Mouse (Mus musculus): ENCODE measurements around the gene Lrmda. TPM values are rescaled to one million over a fixed set of nuclear protein-coding genes. Genes with fewer than 3 reads are reported as not detected.

Lrmda gene
- polyA plus RNA-seq, 1 experiment from 2014 or later = 1.2 TPM

GRCm38 (mm10) chr14:22847011-22847786 lies 827.7 kb downstream of the Lrmda start:
- H3K9me3 ChIP-seq = no peaks in the 10 kb centered on the region
- WGBS = 69% methylated on average over 5 of the region's 5 CpGs
- no peak overlapping the region for H3K4me2 ChIP-seq
- no peak overlapping the region for H3K9ac ChIP-seq
- no peak overlapping the region for H3K4me3 ChIP-seq
- no peaks in the 10 kb centered on the region for H3K27me3 ChIP-seq
- no peak overlapping the region for H3K27ac ChIP-seq
- no peaks in the 10 kb centered on the region for H3K36me3 ChIP-seq
- H3K4me1 ChIP-seq = no peaks in the 10 kb centered on the region
- no peak for ATAC-seq (ENCODE audit: insufficient number of reproducible peaks, insufficient read depth, low FRiP score, low TSS enrichment, low read depth)

DNA sequence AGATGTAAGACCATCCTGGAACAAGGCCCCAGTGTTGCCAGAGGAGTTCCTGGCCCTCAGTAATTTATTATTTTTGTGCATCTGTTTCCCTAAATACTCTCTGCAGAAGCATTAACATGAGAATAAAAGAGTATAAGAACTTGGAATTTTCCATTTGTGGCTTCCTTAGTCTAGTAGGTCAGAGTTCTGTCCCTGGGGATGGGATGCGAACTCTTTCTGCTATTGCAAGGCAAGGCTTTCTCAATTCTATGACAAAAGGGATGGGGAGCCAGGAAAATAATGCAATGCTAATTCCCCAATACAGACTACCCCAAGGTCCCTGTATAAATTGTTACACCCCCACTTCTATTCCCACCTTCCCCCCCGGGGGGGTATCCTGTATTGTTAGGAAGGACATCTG lies 829.6 kb downstream of the Lrmda start:
- no peaks in the 10 kb centered on the region for H3K9me3 ChIP-seq

DNA sequence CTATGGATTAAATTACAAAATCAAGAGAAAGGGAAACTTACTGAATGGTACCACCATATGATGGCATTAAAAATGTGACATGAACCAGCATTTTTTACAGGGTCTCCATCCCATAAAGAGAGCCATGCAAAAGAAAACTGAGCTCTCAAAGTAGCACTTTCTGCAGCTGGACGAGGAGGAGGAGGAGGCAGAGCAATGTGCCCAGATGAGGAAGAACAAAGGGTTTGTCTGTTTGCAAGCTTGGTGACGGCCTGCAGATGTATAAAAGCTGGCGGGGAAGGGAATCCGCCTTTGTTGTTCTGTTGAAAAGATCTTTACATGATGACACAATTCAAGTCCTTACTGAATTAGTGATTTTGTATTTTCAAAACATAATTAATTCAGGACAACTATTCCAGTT lies 841.1 kb downstream of the Lrmda start:
- no peaks in the 10 kb centered on the region for H3K27me3 ChIP-seq
- no peaks in the 10 kb centered on the region for H3K36me3 ChIP-seq
- H3K9me3 ChIP-seq = no peaks in the 10 kb centered on the region
- no peak overlapping the region for H3K4me2 ChIP-seq
- H3K4me1 ChIP-seq = peaks cover 14% of the 10 kb centered on the region; the same call in 1 of the 2 replicates
- no peak overlapping the region for H3K27ac ChIP-seq
- WGBS = 37% methylated on average over 4 of the region's 4 CpGs
- no peak for ATAC-seq (ENCODE audit: insufficient number of reproducible peaks, insufficient read depth, low FRiP score, low TSS enrichment, low read depth)
- H3K4me3 ChIP-seq = no peak overlapping the region
- H3K9ac ChIP-seq = no peak overlapping the region

More for the DNA sequence above, 829.6 kb downstream of the Lrmda start:
- Histone ChIP-seq H3K27me3 (no peaks in the 10 kb centered on the region), H3K36me3 (no peaks in the 10 kb centered on the region), H3K27ac (no peak overlapping the region), H3K4me1 (no peaks in the 10 kb centered on the region), H3K9ac (no peak overlapping the region), H3K4me2 (no peak overlapping the region), H3K4me3 (no peak overlapping the region)
- WGBS = 76% methylated on average over 2 of the region's 2 CpGs
- ATAC-seq (ENCODE audit: insufficient number of reproducible peaks, insufficient read depth, low FRiP score, low TSS enrichment, low read depth) = no peak

DNA sequence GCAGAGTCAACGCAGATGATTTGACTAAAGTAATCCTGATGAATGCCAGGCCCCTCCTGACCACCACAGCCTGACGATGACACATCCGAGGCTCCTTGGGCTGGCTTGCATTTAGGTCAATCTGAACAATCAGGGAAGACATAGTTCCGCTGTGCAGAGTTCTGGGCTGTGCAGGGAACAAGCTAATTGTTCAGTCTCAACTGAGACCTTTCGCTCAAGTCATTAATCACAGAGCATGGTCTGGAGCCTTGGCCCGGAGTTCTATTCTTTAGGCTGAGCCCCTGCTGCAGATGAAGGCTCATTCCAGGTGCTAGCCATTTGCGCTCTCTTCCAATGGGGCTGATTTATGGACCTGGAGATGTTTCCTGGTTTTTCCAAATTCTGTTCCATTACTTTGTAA lies 844.6 kb downstream of the Lrmda start:
- 55% methylated on average over 7 of the region's 7 CpGs for WGBS
- Histone ChIP-seq H3K27ac (peak overlapping the region; percentile 66), H3K4me3 (no peak overlapping the region), H3K9me3 (no peaks in the 10 kb centered on the region), H3K27me3 (no peaks in the 10 kb centered on the region), H3K36me3 (no peaks in the 10 kb centered on the region), H3K9ac (no peak overlapping the region), H3K4me2 (no peak overlapping the region), H3K4me1 (peaks cover 14% of the 10 kb centered on the region; the same call in 1 of the 2 replicates)
- no peak for ATAC-seq (ENCODE audit: insufficient number of reproducible peaks, insufficient read depth, low FRiP score, low TSS enrichment, low read depth)

- Histone ChIP-seq H3K36me3 (no peaks in the 10 kb centered on the region), H3K9me3 (no peaks in the 10 kb centered on the region), H3K4me3 (no peak overlapping the region), H3K4me1 (no peaks in the 10 kb centered on the region), H3K27ac (no peak overlapping the region), H3K9ac (no peak overlapping the region), H3K27me3 (no peaks in the 10 kb centered on the region), H3K4me2 (no peak overlapping the region)
- WGBS = 72% methylated on average over 3 of the region's 3 CpGs
- ATAC-seq (ENCODE audit: insufficient number of reproducible peaks, insufficient read depth, low FRiP score, low TSS enrichment, low read depth) = no peak
Observed at GRCm38 (mm10) chr14:22874584-22874983, 855.1 kb downstream of the Lrmda start.

DNA sequence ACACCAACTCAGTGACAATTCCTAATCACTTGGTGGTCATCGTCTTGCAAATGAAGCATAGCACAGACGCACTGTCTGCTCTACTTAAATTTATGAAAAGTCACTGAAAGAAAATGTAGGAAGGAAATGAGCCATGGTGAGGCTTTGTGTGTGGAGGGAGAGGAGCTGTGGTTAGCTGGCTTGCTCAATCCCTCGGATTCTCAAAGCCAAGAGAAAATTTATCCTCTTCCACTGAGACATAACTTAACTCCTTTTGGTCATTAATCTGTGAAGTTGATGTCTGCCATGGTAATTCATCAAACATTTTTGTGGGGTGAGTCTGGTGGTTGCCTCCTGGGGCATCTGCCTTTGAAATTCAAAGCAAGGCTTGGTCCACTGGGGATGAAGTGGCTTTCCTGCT lies 867.7 kb downstream of the Lrmda start:
- Histone ChIP-seq H3K36me3 (no peaks in the 10 kb centered on the region), H3K4me2 (no peak overlapping the region), H3K27ac (no peak overlapping the region), H3K27me3 (no peaks in the 10 kb centered on the region), H3K9me3 (no peaks in the 10 kb centered on the region), H3K4me3 (no peak overlapping the region), H3K9ac (no peak overlapping the region), H3K4me1 (no peaks in the 10 kb centered on the region)
- no peak for ATAC-seq (ENCODE audit: insufficient number of reproducible peaks, insufficient read depth, low FRiP score, low TSS enrichment, low read depth)
- WGBS = 62% methylated on average over 3 of the region's 3 CpGs

DNA sequence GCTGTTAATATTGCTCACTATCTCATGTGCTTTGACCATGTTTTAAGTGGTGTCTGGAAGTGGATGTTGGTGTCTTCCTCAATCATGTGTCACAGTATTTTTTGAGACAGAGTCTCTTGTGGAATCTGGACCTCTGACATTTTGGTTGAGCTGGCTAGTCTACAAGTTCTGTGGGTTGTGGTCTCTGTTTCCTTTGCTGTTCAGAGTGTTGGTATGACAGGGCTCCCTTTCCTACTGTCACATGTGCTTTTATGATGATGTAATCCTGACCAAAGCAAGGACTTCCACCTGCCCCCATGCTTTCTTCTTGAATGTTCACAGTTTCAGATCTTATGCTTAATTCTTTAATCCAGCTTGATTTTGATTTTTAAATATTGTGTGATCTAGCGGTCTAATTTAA lies 879.8 kb downstream of the Lrmda start:
- 94% methylated on average over 1 of the region's 1 CpGs for WGBS
- H3K36me3 ChIP-seq = no peaks in the 10 kb centered on the region
- H3K9me3 ChIP-seq = no peaks in the 10 kb centered on the region
- H3K27ac ChIP-seq = no peak overlapping the region
- no peak overlapping the region for H3K9ac ChIP-seq
- no peaks in the 10 kb centered on the region for H3K4me1 ChIP-seq
- H3K4me3 ChIP-seq = no peak overlapping the region
- no peak for ATAC-seq (ENCODE audit: insufficient number of reproducible peaks, insufficient read depth, low FRiP score, low TSS enrichment, low read depth)
- no peak overlapping the region for H3K4me2 ChIP-seq
- no peaks in the 10 kb centered on the region for H3K27me3 ChIP-seq

- 93% methylated on average over 1 of the region's 1 CpGs for WGBS
- ATAC-seq (ENCODE audit: insufficient number of reproducible peaks, insufficient read depth, low FRiP score, low TSS enrichment, low read depth) = no peak
- peaks cover 11% of the 10 kb centered on the region for H3K4me1 ChIP-seq
- no peak overlapping the region for H3K4me2 ChIP-seq
- H3K27ac ChIP-seq = no peak overlapping the region
- no peaks in the 10 kb centered on the region for H3K36me3 ChIP-seq
- H3K9ac ChIP-seq = no peak overlapping the region
- H3K4me3 ChIP-seq = no peak overlapping the region
- no peaks in the 10 kb centered on the region for H3K27me3 ChIP-seq
- H3K9me3 ChIP-seq = no peaks in the 10 kb centered on the region
Observed at GRCm38 (mm10) chr14:22902116-22902515, 882.6 kb downstream of the Lrmda start.

DNA sequence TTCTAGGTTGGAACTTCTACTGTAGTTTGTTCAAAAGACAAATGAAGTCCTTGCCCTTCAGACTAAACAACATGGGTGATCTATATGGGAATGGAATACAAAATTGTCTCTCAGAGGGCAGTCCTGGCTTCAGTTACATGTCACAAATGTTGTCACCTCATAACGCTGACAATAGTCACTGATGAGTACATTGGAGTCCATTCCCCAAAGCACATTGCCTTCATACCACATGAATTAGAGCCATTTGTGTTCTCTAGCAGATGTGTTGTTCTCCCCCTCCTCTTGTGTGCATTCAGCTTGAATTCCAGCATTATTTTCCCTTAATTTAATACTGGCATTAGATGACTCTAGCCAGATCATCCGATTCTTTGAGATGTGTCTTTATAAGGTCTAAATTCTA lies 883.4 kb downstream of the Lrmda start:
- Histone ChIP-seq H3K9ac (no peak overlapping the region), H3K4me2 (no peak overlapping the region), H3K9me3 (no peaks in the 10 kb centered on the region), H3K4me1 (peaks cover 16% of the 10 kb centered on the region), H3K27me3 (no peaks in the 10 kb centered on the region), H3K27ac (no peak overlapping the region), H3K36me3 (no peaks in the 10 kb centered on the region), H3K4me3 (no peak overlapping the region)
- no peak for ATAC-seq (ENCODE audit: insufficient number of reproducible peaks, insufficient read depth, low FRiP score, low TSS enrichment, low read depth)
- 68% methylated on average over 2 of the region's 2 CpGs for WGBS

DNA sequence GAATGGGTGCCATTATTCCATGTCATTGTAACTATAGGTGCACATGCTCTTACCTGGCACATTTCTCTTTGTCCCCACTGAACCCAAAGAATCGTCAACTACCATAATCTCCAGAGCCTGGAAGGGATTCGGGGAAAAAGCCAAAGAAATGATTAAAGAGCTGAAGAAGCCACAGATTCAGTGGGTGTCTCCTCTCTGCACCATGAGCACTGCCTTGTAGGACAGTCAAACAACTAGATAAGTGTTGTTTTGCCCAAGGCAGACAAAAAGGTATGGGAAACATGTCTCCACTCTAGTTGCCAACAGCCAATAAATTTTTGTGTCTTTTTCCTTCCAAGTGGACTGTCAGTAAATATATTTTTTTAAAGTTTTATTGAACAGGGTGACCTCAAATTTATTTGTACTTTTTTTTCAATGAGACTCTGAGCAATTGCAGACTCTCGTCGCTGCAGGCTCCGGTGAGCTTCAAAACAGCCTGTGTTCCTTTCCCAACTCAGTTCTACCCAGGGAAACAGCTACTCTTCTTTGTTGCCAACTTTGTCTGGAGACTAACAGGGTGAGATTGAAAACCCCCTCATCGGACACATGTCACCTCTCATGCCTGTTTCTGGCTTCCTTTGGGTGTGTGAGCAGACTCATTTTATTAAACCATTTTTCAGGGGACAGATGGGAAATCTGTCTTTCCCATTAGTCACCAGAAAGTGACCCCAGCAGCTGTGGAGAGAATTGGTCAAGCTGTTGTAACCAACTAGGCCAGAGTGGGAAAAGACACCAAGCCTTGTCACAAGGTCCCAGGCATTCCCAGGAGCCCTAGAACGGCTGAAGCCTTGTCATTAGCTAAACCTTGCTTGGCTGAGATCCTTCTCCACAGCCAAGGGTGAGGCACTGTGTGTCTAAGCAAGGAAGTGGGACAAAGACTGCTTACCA lies 886.5 kb downstream of the Lrmda start:
- Histone ChIP-seq H3K4me3 (no peak overlapping the region), H3K27ac (peak overlapping the region; percentile 74), H3K27me3 (no peaks in the 10 kb centered on the region), H3K36me3 (no peaks in the 10 kb centered on the region), H3K9ac (no peak overlapping the region), H3K4me1 (peaks cover 28% of the 10 kb centered on the region), H3K4me2 (no peak overlapping the region), H3K9me3 (no peaks in the 10 kb centered on the region)
- WGBS = 69% methylated on average over 7 of the region's 7 CpGs
- no peak for ATAC-seq (ENCODE audit: insufficient number of reproducible peaks, insufficient read depth, low FRiP score, low TSS enrichment, low read depth)

GRCm38 (mm10) chr14:22906716-22907115 lies 887.2 kb downstream of the Lrmda start:
- H3K36me3 ChIP-seq = no peaks in the 10 kb centered on the region

DNA sequence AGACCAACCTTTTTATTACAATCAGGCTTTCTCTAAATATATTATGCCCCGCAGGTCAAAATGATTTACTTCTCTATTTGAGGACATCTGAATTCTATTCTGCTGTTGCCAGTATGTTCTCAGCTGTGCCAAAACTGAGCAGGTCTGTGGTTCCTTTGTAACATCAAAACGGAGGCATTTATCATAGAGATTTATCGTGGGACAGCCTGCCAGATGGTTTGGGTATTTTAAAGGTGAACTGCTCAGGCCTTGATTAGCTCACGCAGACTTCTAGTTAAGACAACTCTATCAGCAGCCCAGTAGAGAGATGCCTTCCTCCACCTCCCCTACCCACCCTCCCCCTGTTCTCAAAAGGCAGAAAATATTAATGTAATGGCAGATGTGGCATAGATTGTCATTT lies 887.7 kb downstream of the Lrmda start:
- Histone ChIP-seq H3K4me3 (no peak overlapping the region), H3K9me3 (no peaks in the 10 kb centered on the region), H3K9ac (no peak overlapping the region), H3K27ac (peak overlapping the region; percentile 35; the same call in 1 of the 2 replicates), H3K4me1 (peaks cover 28% of the 10 kb centered on the region), H3K4me2 (no peak overlapping the region), H3K27me3 (no peaks in the 10 kb centered on the region), H3K36me3 (no peaks in the 10 kb centered on the region)
- 28% methylated on average over 4 of the region's 4 CpGs for WGBS
- no peak for ATAC-seq (ENCODE audit: insufficient number of reproducible peaks, insufficient read depth, low FRiP score, low TSS enrichment, low read depth)

More at GRCm38 (mm10) chr14:22906716-22907115, 887.2 kb downstream of the Lrmda start:
- Histone ChIP-seq H3K4me2 (no peak overlapping the region), H3K4me1 (peaks cover 28% of the 10 kb centered on the region), H3K4me3 (no peak overlapping the region), H3K27ac (peak overlapping the region; percentile 74), H3K9me3 (no peaks in the 10 kb centered on the region), H3K27me3 (no peaks in the 10 kb centered on the region), H3K9ac (no peak overlapping the region)
- no peak for ATAC-seq (ENCODE audit: insufficient number of reproducible peaks, insufficient read depth, low FRiP score, low TSS enrichment, low read depth)
- 54% methylated on average over 4 of the region's 4 CpGs for WGBS

All from embryonic facial prominence, embryonic 13.5 days (tissue).